Mouse (Mus musculus): Measurements from ENCODE around the gene Lekr1.

The Lekr1 gene

GRCm38 (mm10) chr3:65656451-65656850 is 9.6 kb upstream of the Lekr1 start:
- no peak for DNase-seq (ENCODE audit: low read depth, low spot score)

- DNase-seq (ENCODE audit: low read depth, low spot score): no peak
Measured at GRCm38 (mm10) chr3:65656902-65657660, 8.9 kb upstream of the Lekr1 start.

GRCm38 (mm10) chr3:65658081-65658612 is 7.9 kb upstream of the Lekr1 start:
- DNase-seq (ENCODE audit: low read depth, low spot score): peak; percentile 31

GRCm38 (mm10) chr3:65658721-65659619 is 7.1 kb upstream of the Lekr1 start:
- DNase-seq (ENCODE audit: low read depth, low spot score): peak; percentile 76

GRCm38 (mm10) chr3:65659620-65659932 is 6.5 kb upstream of the Lekr1 start:
- peak; percentile 49 for DNase-seq (ENCODE audit: low read depth, low spot score)

GRCm38 (mm10) chr3:65660336-65660735 is 5.7 kb upstream of the Lekr1 start:
- no peak for DNase-seq (ENCODE audit: low read depth, low spot score)

GRCm38 (mm10) chr3:65661731-65662130 is 4.3 kb upstream of the Lekr1 start:
- DNase-seq (ENCODE audit: low read depth, low spot score): no peak

GRCm38 (mm10) chr3:65663176-65663575 is 2.9 kb upstream of the Lekr1 start:
- DNase-seq (ENCODE audit: low read depth, low spot score): no peak

GRCm38 (mm10) chr3:65670216-65670615 is 4.2 kb downstream of the Lekr1 start:
- no peak for DNase-seq (ENCODE audit: low read depth, low spot score)

GRCm38 (mm10) chr3:65673725-65674124 is 7.7 kb downstream of the Lekr1 start:
- DNase-seq (ENCODE audit: low read depth, low spot score): no peak

- DNase-seq (ENCODE audit: low read depth, low spot score): no peak
Measured at GRCm38 (mm10) chr3:65680612-65681011, 14.6 kb downstream of the Lekr1 start.

GRCm38 (mm10) chr3:65689705-65690104 is 23.7 kb downstream of the Lekr1 start:
- no peak for DNase-seq (ENCODE audit: low read depth, low spot score)

- no peak for DNase-seq (ENCODE audit: low read depth, low spot score)
Measured at GRCm38 (mm10) chr3:65690850-65691249, 24.8 kb downstream of the Lekr1 start.

- DNase-seq (ENCODE audit: low read depth, low spot score): no peak
Measured at GRCm38 (mm10) chr3:65699704-65700103, 33.7 kb downstream of the Lekr1 start.

GRCm38 (mm10) chr3:65714372-65714771 is 48.3 kb downstream of the Lekr1 start:
- no peak for DNase-seq (ENCODE audit: low read depth, low spot score)

- no peak for DNase-seq (ENCODE audit: low read depth, low spot score)
Measured at GRCm38 (mm10) chr3:65717406-65717805, 51.4 kb downstream of the Lekr1 start.

- no peak for DNase-seq (ENCODE audit: low read depth, low spot score)
Measured at GRCm38 (mm10) chr3:65722897-65723296, 56.9 kb downstream of the Lekr1 start.

GRCm38 (mm10) chr3:65723664-65724063 is 57.6 kb downstream of the Lekr1 start:
- DNase-seq (ENCODE audit: low read depth, low spot score): no peak

GRCm38 (mm10) chr3:65737816-65738215 is 71.8 kb downstream of the Lekr1 start:
- DNase-seq (ENCODE audit: low read depth, low spot score): no peak

GRCm38 (mm10) chr3:65744936-65745335 is 78.9 kb downstream of the Lekr1 start:
- no peak for DNase-seq (ENCODE audit: low read depth, low spot score)

GRCm38 (mm10) chr3:65764511-65765508 is 98.8 kb downstream of the Lekr1 start:
- DNase-seq (ENCODE audit: low read depth, low spot score): no peak

Data from forelimb bud, embryonic 11.5 days (tissue).